Mouse (Mus musculus) retina, postnatal 1 day (tissue): ENCODE results near the gene Klf1.
"Not testable (repeated sequence)": the region's sequence is repeated elsewhere in the genome, so short reads cannot be mapped to it uniquely, and the experiment has no call there.

ENCODE experiments used
- DNase-seq: peaks from one replicate; pipeline ENCODE4 v3.0.0-alpha.2; 2012

Gene Klf1

GRCm38 (mm10) chr8:84907979-84908378 lies 6.3 kb downstream of the Klf1 start:
- DNase-seq: not testable (repeated sequence)

GRCm38 (mm10) chr8:84908421-84909161 lies 6.9 kb downstream of the Klf1 start, which contains the start of gene Dnase2a:
Gene Dnase2a (plus strand): TSS chr8:84908560.
- peak; percentile 94 for DNase-seq

- DNase-seq: no peak
Observed at GRCm38 (mm10) chr8:84909162-84909767, 7.5 kb downstream of the Klf1 start.

- no peak for DNase-seq
Observed at GRCm38 (mm10) chr8:84909949-84910348, 8.2 kb downstream of the Klf1 start.

GRCm38 (mm10) chr8:84910551-84910950 lies 8.8 kb downstream of the Klf1 start:
- no peak for DNase-seq

- DNase-seq: no peak
Observed at GRCm38 (mm10) chr8:84911854-84912253, 10.1 kb downstream of the Klf1 start.

- DNase-seq: no peak
Observed at GRCm38 (mm10) chr8:84912391-84912790, 10.7 kb downstream of the Klf1 start.

- DNase-seq: peak; percentile 72
Observed at GRCm38 (mm10) chr8:84912895-84913501, 11.3 kb downstream of the Klf1 start.

GRCm38 (mm10) chr8:84913502-84913900 lies 11.8 kb downstream of the Klf1 start:
- no peak for DNase-seq

- peak; percentile 64 for DNase-seq
Observed at GRCm38 (mm10) chr8:84913960-84914359, 12.2 kb downstream of the Klf1 start.

GRCm38 (mm10) chr8:84915269-84915668 lies 13.5 kb downstream of the Klf1 start:
- no peak for DNase-seq

- no peak for DNase-seq
Observed at GRCm38 (mm10) chr8:84917781-84918180, 16.1 kb downstream of the Klf1 start.

- DNase-seq: no peak
Observed at GRCm38 (mm10) chr8:84918646-84919045, 16.9 kb downstream of the Klf1 start.

GRCm38 (mm10) chr8:84921596-84921995 lies 19.9 kb downstream of the Klf1 start:
- no peak for DNase-seq

- DNase-seq: no peak
Observed at GRCm38 (mm10) chr8:84925557-84925956, 23.8 kb downstream of the Klf1 start.

GRCm38 (mm10) chr8:84927513-84927912 lies 25.8 kb downstream of the Klf1 start:
- DNase-seq: no peak

GRCm38 (mm10) chr8:84928456-84929306 lies 27.0 kb downstream of the Klf1 start:
- peak; percentile 89 for DNase-seq

- DNase-seq: no peak
Observed at GRCm38 (mm10) chr8:84930582-84930981, 28.9 kb downstream of the Klf1 start.

- DNase-seq: no peak
Observed at GRCm38 (mm10) chr8:84933767-84934559, 32.2 kb downstream of the Klf1 start.

- DNase-seq: peak; percentile 93
Observed at GRCm38 (mm10) chr8:84934860-84935259, 33.1 kb downstream of the Klf1 start.

GRCm38 (mm10) chr8:84935489-84935888 lies 33.8 kb downstream of the Klf1 start:
- DNase-seq: peak; percentile 57
